Mouse (Mus musculus) heart, postnatal 0 days (tissue): ENCODE measurements around the gene 2900011O08Rik. TPM values are rescaled to one million over a fixed set of nuclear protein-coding genes. Genes with fewer than 3 reads are reported as not detected.

ENCODE experiments used
- ATAC-seq: fragments of 200-750 bp; cut with Nextera tagmentation; 2 replicates; pipeline ENCODE4 v1.8.0; 2017; ENCODE audit warnings: low read depth, moderate number of reproducible peaks, moderate library complexity; ENCODE audit not compliant: insufficient read depth
- DNase-seq: peaks from one replicate; pipeline ENCODE4 v3.0.0-alpha.2; 2016; ENCODE audit warnings: low spot score
- H3K27ac ChIP-seq: fragments of 300-500 bp; sonication (generic); 2 replicates; pipeline ENCODE4 v1.5.1; 2014; ENCODE audit warnings: low read depth, mild to moderate bottlenecking
- H3K27me3 ChIP-seq: fragments of 300-500 bp; sonication (generic); 2 replicates; pipeline ENCODE4 v1.6.1; 2014; ENCODE audit warnings: low read length, mixed read lengths; ENCODE audit not compliant: control insufficient read depth, insufficient read depth
- H3K36me3 ChIP-seq: fragments of 300-500 bp; sonication (generic); replicated peaks from 2 replicates; pipeline ENCODE4 v1.6.1; 2014; ENCODE audit warnings: low read length, mixed read lengths; ENCODE audit not compliant: control insufficient read depth, insufficient read depth
- H3K4me1 ChIP-seq: fragments of 300-500 bp; sonication (generic); 2 replicates; pipeline ENCODE4 v1.6.1; 2014; ENCODE audit warnings: antibody characterized with exemption; ENCODE audit not compliant: control insufficient read depth, insufficient read depth
- H3K4me2 ChIP-seq: fragments of 300-500 bp; sonication (generic); 2 replicates; pipeline ENCODE4 v1.6.1; 2014; ENCODE audit warnings: low read depth, mild to moderate bottlenecking, low read length, moderate library complexity
- H3K4me3 ChIP-seq: fragments of 300-500 bp; sonication (generic); 2 replicates; pipeline ENCODE4 v1.5.1; 2014; ENCODE audit warnings: low read depth, low read length
- H3K9ac ChIP-seq: fragments of 300-500 bp; sonication (generic); replicated peaks from 2 replicates; pipeline ENCODE4 v1.6.1; 2014; ENCODE audit warnings: low read depth, low read length, mixed read lengths
- H3K9me3 ChIP-seq: fragments of 300-500 bp; sonication (generic); replicated peaks from 2 replicates; pipeline ENCODE4 v1.6.1; 2016; ENCODE audit warnings: low read length; ENCODE audit not compliant: control insufficient read depth
- CTCF ChIP-seq: IDR thresholded peaks from 2 replicates; pipeline ENCODE4 v1.5.1; 2016; ENCODE audit warnings: antibody characterized with exemption, control low read depth, low read depth
- EP300 ChIP-seq: IDR thresholded peaks from 2 replicates; pipeline ENCODE4 v1.6.1; 2016; ENCODE audit warnings: antibody characterized with exemption, low read depth
- WGBS: fragments of 180-500 bp; shearing (Covaris S2); extraction: QIAGEN DNeasy Blood & Tissue Kit; methylation state at CpG from one replicate; pipeline ENCODE4 v1.1.7; 2014; 5-methylcytosine and 5-hydroxymethylcytosine counted together
- polyA plus RNA-seq: library from polyadenylated mRNA; unstranded; fragments of >200 nt; fragmentation: Nextera tagmentation; extraction: Ambion mirVana; gene quantifications from 2 replicates; pipeline ENCODE4 v1.2.1, GENCODE M21; 2015
- total RNA-seq: library from RNA; depleted of rRNA; stranded (reverse); fragments of >200 nt; gene quantifications from 2 replicates; pipeline ENCODE4 v1.2.3, GENCODE M21; 2014; ENCODE audit warnings: low replicate concordance; rRNA removed

The 2900011O08Rik gene
- total RNA-seq (0.04 TPM in 1 of 2 replicates, not detected in the other), polyA plus RNA-seq (0.07 and 0.16 TPM in 2 replicates)

DNA sequence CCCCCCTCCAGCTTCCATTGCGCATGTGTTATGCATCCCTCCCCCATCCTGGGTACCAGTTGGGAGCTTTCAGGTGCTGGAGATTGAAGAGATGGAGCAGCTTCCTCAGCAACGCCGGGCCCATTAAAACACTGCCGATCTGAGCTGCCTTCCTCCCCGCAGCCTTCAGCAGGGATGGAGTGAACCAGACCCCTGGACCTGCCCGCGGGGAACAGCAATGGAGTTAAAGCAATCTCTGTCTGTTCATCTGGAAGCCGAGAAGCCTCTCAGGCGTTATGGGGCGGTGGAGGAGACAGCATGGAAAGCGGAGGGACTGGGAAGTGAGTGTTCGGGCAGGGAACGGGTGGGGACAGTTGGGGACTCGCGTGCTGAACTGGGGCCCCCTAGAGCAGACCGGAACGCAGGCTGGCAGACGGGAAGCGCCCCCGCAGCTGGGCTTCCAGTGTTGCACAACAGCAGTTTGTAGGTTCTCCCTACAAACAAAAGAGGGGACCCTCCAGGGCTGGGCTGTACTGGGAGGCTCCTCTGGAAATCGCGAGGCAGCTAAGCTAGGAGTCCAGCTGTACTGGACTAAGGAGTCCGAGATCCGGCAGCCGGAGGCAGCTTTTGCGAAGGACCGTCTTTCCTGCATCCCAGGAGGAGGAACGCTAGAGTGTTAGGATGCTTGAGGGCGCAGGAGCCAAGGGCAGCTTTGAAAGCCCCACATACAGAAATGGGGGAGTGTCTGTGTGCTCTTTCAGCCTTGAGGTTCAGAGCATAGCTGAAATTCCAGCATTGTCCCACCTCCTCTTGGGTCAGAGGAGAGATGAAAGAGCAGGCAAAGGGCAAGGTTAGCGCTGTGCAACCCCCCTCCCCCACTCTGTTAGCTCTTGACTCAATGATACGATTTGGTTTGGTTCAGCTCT is at the start of gene 2900011O08Rik, which contains the start of gene Ifitm7:
2900011O08Rik (plus strand) TSS at position 31 of the 905 bp plus-strand sequence.
Ifitm7 (minus strand) TSS at position 315 of the 905 bp plus-strand sequence.
- ATAC-seq (no peak), DNase-seq (no peak)
- WGBS, result under 1% methylated on average over 31 of the region's 31 CpGs
- Histone ChIP-seq H3K9ac (no peak within 1 kb of the TSS), H3K4me2 (peak within 1 kb of the TSS; percentile 69), H3K27me3 (peaks cover 14% of the 10 kb centered on the region; the same call in 1 of the 2 replicates), H3K4me1 (peaks cover 7% of the 10 kb centered on the region; the same call in 1 of the 2 replicates), H3K9me3 (no peaks in the 10 kb centered on the region), H3K36me3 (no peaks in the 10 kb centered on the region), H3K4me3 (peak within 1 kb of the TSS; percentile 35), H3K27ac (no peak within 1 kb of the TSS)
- TF ChIP-seq CTCF, result no peak
- TF ChIP-seq EP300, result no peak

DNA sequence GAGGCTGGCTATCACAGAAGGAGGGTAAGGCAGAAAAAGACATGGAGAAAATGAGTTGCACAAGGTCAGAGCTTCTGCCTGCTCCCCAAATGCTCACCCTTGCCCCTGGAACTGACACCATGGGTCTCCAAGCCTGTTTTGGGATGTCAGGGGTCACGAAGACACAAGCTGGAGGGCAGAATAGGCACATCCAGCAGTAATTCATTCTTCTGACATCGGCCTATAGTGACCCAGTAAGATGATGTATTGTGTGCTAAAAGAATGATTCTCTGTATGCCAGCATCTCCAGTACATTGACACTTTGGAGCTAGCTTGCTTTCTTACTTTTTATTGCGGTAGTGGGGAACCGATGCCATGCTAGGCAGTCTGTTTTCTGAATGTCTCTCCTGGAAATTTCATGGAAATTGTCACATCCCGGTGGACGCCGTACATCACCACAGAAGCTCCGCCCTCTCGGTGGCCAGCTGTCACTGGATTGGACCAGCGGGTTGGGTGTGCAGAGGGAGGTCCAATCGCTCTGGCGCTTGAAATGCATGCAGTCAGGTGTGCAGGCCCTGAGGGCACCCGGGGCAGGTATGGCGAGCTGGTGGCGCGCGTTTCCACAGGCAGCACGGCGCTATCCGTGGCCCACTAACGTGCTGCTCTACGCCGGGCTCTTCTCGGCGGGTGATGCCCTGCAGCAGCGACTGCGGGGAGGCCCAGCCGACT is 46.1 kb upstream of the 2900011O08Rik start:
- H3K27ac ChIP-seq, result no peak overlapping the region
- H3K9ac ChIP-seq, result peak overlapping the region; percentile 48
- peak overlapping the region; percentile 80 for H3K4me2 ChIP-seq
- peak overlapping the region; percentile 53 for H3K4me3 ChIP-seq
- no peaks in the 10 kb centered on the region for H3K4me1 ChIP-seq
- H3K9me3 ChIP-seq, result no peaks in the 10 kb centered on the region
- H3K36me3 ChIP-seq, result no peaks in the 10 kb centered on the region
- TF ChIP-seq EP300 (no peak), CTCF (no peak)
- peaks cover 7% of the 10 kb centered on the region; the same call in 1 of the 2 replicates for H3K27me3 ChIP-seq
- 6% methylated on average over 28 of the region's 28 CpGs for WGBS
- ATAC-seq (peak; percentile 81), DNase-seq (no peak)

DNA sequence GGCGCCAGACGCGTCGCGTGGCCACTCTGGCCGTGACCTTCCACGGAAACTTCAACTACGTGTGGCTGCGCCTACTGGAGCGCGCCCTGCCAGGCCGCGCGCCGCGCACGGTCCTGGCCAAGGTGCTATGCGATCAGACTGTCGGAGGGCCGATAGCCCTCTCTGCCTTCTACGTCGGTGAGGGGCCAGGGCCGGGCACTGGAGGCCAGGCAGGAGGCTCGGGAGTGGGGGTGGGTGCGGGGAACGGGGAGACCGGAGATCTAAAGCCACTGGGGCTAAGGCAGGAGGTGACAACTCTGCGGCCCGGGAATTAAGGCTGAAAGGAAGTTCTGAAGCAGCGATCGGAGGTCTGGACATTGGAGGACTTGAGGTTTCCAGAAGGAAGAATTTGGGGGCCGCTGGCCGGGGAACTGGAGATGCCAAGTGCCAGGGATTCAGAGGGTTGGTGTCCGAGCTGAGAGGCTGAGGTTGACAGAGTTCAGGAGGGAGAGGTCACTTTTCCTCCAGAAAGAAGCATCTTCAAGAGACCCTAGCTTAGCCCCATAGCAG is 45.5 kb upstream of the 2900011O08Rik start:
- ATAC-seq (peak; percentile 66), DNase-seq (no peak)
- Histone ChIP-seq H3K9ac (peak overlapping the region; percentile 48), H3K4me2 (peak overlapping the region; percentile 80), H3K36me3 (no peaks in the 10 kb centered on the region), H3K27ac (no peak overlapping the region), H3K27me3 (peaks cover 7% of the 10 kb centered on the region; the same call in 1 of the 2 replicates), H3K4me3 (peak overlapping the region; percentile 53), H3K4me1 (no peaks in the 10 kb centered on the region), H3K9me3 (no peaks in the 10 kb centered on the region)
- TF ChIP-seq CTCF (no peak), EP300 (no peak)
- WGBS, result 3% methylated on average over 34 of the region's 34 CpGs

DNA sequence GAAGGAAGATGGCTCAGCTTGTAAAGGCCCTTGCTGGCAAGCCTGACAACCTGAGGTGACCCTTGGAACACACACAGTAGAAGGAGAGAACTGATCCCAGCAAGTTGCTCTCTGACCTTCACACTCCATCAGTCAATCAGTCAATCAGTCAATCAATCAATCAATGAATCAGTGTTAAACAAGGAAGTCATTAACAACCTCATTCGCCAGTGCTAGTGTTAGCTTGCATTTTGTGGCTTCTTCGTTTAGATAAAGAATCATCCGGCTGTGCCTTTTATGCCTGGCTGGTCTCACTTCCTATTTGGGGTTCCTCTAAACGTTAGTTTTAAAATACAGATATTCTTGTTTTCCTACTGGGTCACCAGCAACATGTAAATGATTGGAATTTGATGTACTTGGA is 42.2 kb upstream of the 2900011O08Rik start:
- Histone ChIP-seq H3K27me3 (peaks cover 7% of the 10 kb centered on the region; the same call in 1 of the 2 replicates), H3K4me1 (no peaks in the 10 kb centered on the region), H3K27ac (no peak overlapping the region), H3K4me3 (no peak overlapping the region), H3K9me3 (no peaks in the 10 kb centered on the region), H3K4me2 (no peak overlapping the region), H3K9ac (no peak overlapping the region), H3K36me3 (no peaks in the 10 kb centered on the region)
- ATAC-seq (no peak), DNase-seq (no peak)
- 50% methylated on average over 4 of the region's 4 CpGs for WGBS
- TF ChIP-seq EP300, result no peak
- TF ChIP-seq CTCF, result no peak

DNA sequence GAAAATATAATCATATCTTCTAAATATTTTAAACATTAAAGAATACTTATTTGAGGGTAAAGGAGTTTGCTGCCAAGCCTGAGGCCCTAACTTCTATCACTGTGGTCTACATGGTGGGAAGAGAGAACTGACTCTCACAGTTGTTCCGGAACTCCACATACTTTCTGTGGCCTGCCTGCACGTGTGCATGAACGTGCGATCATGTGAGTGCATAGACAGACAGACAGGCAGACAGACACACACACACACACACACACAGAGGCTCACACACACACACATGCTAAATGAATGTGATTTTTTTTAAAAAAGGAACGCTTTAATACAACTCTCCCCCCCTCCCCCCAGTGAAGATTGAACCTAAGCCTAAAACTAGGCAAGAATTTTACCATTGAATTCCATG is 41.7 kb upstream of the 2900011O08Rik start:
- TF ChIP-seq EP300, result no peak
- TF ChIP-seq CTCF, result no peak
- no peak overlapping the region for H3K4me3 ChIP-seq
- H3K9me3 ChIP-seq, result no peaks in the 10 kb centered on the region
- H3K4me2 ChIP-seq, result no peak overlapping the region
- no peak overlapping the region for H3K9ac ChIP-seq
- H3K4me1 ChIP-seq, result no peaks in the 10 kb centered on the region
- DNase-seq, result no peak
- H3K27ac ChIP-seq, result no peak overlapping the region
- WGBS, result 71% methylated on average over 5 of the region's 5 CpGs
- H3K36me3 ChIP-seq, result no peaks in the 10 kb centered on the region
- ATAC-seq, result no peak
- peaks cover 7% of the 10 kb centered on the region; the same call in 1 of the 2 replicates for H3K27me3 ChIP-seq
